ENCODE assay signal across 21 mouse cellular contexts in genomic region chr17:25602366-25602765, GRCm38 (mm10). TPM values are rescaled to one million over a fixed set of nuclear protein-coding genes. Genes with fewer than 3 reads are reported as not detected.
DNase-seq lines count a peak whose midpoint lies in the region; ATAC-seq and TF ChIP-seq lines count a peak whose summit lies in the region.
"Had no signal": no experiment of that assay in that cellular context is flagged by ENCODE, and none has a peak within 500 bp of the region (broad histone marks: within the 10 kb centered on the region; RNA-seq: fewer than 3 reads in every experiment).

No protein-coding gene starts in this region.

- ATAC-seq in frontal cortex, adult (ENCODE audit: low TSS enrichment): peak; percentile 83
- ATAC-seq in kidney, embryonic 16.5 days (ENCODE audit: low FRiP score, low TSS enrichment): 0 out of 2 replicates have a peak, but pooled peaks have one; percentile 28
- ATAC-seq: intestine, embryonic 16.5 days had no signal

- no peaks in the 10 kb centered on the region for H3K36me3 ChIP-seq in kidney, embryonic 16.5 days (ENCODE audit: insufficient read depth, low read length)
- no peaks in the 10 kb centered on the region for H3K36me3 ChIP-seq in thymus, adult 2 months (ENCODE audit: control insufficient read depth, insufficient read depth, low read length)
- H3K36me3 ChIP-seq: neural tube, embryonic 15.5 days had no signal

- no peaks in the 10 kb centered on the region for H3K9me3 ChIP-seq in kidney, embryonic 16.5 days (ENCODE audit: low read length)
- H3K9me3 ChIP-seq: forebrain, embryonic 12.5 days; hindbrain, embryonic 10.5 days; limb, embryonic 15.5 days; midbrain, embryonic 12.5 days; neural tube, embryonic 15.5 days had no signal

- no peak for DNase-seq in frontal cortex, adult 2 months (ENCODE audit: extremely low spot score in 1 of 2, low spot score in 1 of 2)
- no peak for DNase-seq in kidney, postnatal 14 days
- peak; percentile 43 to 47 for DNase-seq in thymus, postnatal 10 days (ENCODE audit: low spot score in 2 of 2)
- no peak for DNase-seq in thymus, adult 2 months
- DNase-seq in adrenal gland, postnatal 14 days: no peak
- DNase-seq in gastrocnemius, adult 18-20 months (ENCODE audit: low spot score): no peak
- DNase-seq: adrenal gland, postnatal 25 days; cerebellum, adult 8-10 months; kidney, postnatal 10 days; lung, adult 18-20 months; lung, postnatal 36 days had no signal

- H3K27ac ChIP-seq in kidney, embryonic 16.5 days (ENCODE audit: low read length): no peak overlapping the region
- H3K27ac ChIP-seq in thymus, adult 2 months (ENCODE audit: control insufficient read depth, insufficient read depth, low read length): no peak overlapping the region
- H3K27ac ChIP-seq: forebrain, embryonic 12.5 days; hindbrain, embryonic 10.5 days; limb, embryonic 15.5 days; midbrain, embryonic 12.5 days; neural tube, embryonic 15.5 days had no signal

- H3K27me3 ChIP-seq in kidney, embryonic 16.5 days (ENCODE audit: insufficient read depth, low read length): no peaks in the 10 kb centered on the region
- no peaks in the 10 kb centered on the region for H3K27me3 ChIP-seq in thymus, adult 2 months (ENCODE audit: control insufficient read depth, insufficient read depth, low read length)
- H3K27me3 ChIP-seq: forebrain, embryonic 12.5 days; limb, embryonic 15.5 days; midbrain, embryonic 12.5 days; neural tube, embryonic 15.5 days had no signal

- H3K4me1 ChIP-seq in kidney, embryonic 16.5 days (ENCODE audit: insufficient read depth, low read length): no peaks in the 10 kb centered on the region
- H3K4me1 ChIP-seq in thymus, adult 2 months (replicated peaks; ENCODE audit: control insufficient read depth, insufficient read depth, low read length): peaks cover 39% of the 10 kb centered on the region
- H3K4me1 ChIP-seq: forebrain, embryonic 12.5 days; midbrain, embryonic 12.5 days; neural tube, embryonic 15.5 days had no signal

- no peak overlapping the region for H3K4me2 ChIP-seq in kidney, embryonic 16.5 days (replicated peaks; ENCODE audit: low read depth, low read length)
- H3K4me2 ChIP-seq: forebrain, embryonic 12.5 days; heart, embryonic 11.5 days; limb, embryonic 15.5 days; midbrain, embryonic 12.5 days; neural tube, embryonic 15.5 days had no signal

- 60% methylated on average over 8 of the region's 8 CpGs for WGBS in kidney, embryonic 16.5 days
- WGBS in thymus, adult 2 months: 18% methylated on average over 8 of the region's 8 CpGs

- no peak for TF ChIP-seq CTCF in thymus, adult 2 months (IDR thresholded peaks at IDR 0.05; ENCODE audit: borderline replicate concordance, control insufficient read depth, extremely low read depth, insufficient read depth, low read length, poor library complexity)

- H3K9ac ChIP-seq in kidney, embryonic 16.5 days (replicated peaks; ENCODE audit: low read length): no peak overlapping the region
- H3K9ac ChIP-seq: forebrain, embryonic 12.5 days; limb, embryonic 15.5 days; midbrain, embryonic 12.5 days; neural tube, embryonic 15.5 days had no signal

- TF ChIP-seq POLR2A in thymus, adult 2 months (IDR thresholded peaks at IDR 0.05; ENCODE audit: control insufficient read depth, extremely low read depth, insufficient read depth, low read length, poor library complexity): no peak

- H3K4me3 ChIP-seq in kidney, embryonic 16.5 days (ENCODE audit: low read length): no peak overlapping the region
- H3K4me3 ChIP-seq in thymus, adult 2 months (ENCODE audit: control insufficient read depth, insufficient read depth, low read length): no peak overlapping the region
- H3K4me3 ChIP-seq: forebrain, embryonic 12.5 days; hindbrain, embryonic 10.5 days; limb, embryonic 15.5 days; midbrain, embryonic 12.5 days; myocyte; neural tube, embryonic 15.5 days had no signal

RNA-seq across cellular contexts. Expression of gene Lmf1, which starts 23.5 kb away (rescaled TPM):
- 17.1 and 18.3 TPM in 2 replicates for polyA plus RNA-seq in frontal cortex, adult 2 months (2012; rRNA removed)
- polyA plus RNA-seq in kidney, embryonic 16.5 days (2015; fragmentation: Nextera tagmentation; extraction: Ambion mirVana): 32.7 and 35.4 TPM in 2 replicates
- polyA plus RNA-seq in thymus, adult 2 months (2012; rRNA removed): 25.2 and 25.8 TPM in 2 replicates
- total RNA-seq in adrenal gland, postnatal 14 days (2021): 40.2 and 40.6 TPM in 2 replicates
- 10 to 100 TPM; 11.3 to 12.6 TPM for total RNA-seq in gastrocnemius, adult 18-20 months (2021)

RNA-seq across cellular contexts. Expression of gene Sox8, which starts 31.9 kb away (rescaled TPM):
- 41.2 and 43.2 TPM in 2 replicates for polyA plus RNA-seq in frontal cortex, adult 2 months (2012; rRNA removed)
- 3.3 and 5.3 TPM in 2 replicates for polyA plus RNA-seq in kidney, embryonic 16.5 days (2015; fragmentation: Nextera tagmentation; extraction: Ambion mirVana)
- 0.94 and 1.0 TPM in 2 replicates for polyA plus RNA-seq in thymus, adult 2 months (2012; rRNA removed)
- total RNA-seq in adrenal gland, postnatal 14 days (2021): 1.4 and 1.6 TPM in 2 replicates
- total RNA-seq in gastrocnemius, adult 18-20 months (2021): under 1 TPM; 0.37 to 0.59 TPM

Comparison
In these comparisons a context has a peak if more than half of its experiments do, and no peak if none do; other contexts are left out.
1. DNase-seq: peak in thymus, postnatal 10 days (2 of 2); none in frontal cortex, adult 2 months (0 of 2), kidney, postnatal 14 days (single experiment), thymus, adult 2 months (single experiment), adrenal gland, postnatal 14 days (single experiment) and gastrocnemius, adult 18-20 months (single experiment).